Mouse (Mus musculus) megakaryocyte, embryonic 14.5 days (primary cell): ENCODE data around the gene Spout1.

Experiments
- FLI1 ChIP-seq: IDR thresholded peaks from 2 replicates; pipeline ENCODE4 v1.6.1; 2012; ENCODE audit warnings: low read length, inconsistent platforms, mixed read lengths
- GATA1 ChIP-seq: IDR thresholded peaks from 3 replicates; pipeline ENCODE4 v1.6.1; 2012; ENCODE audit warnings: mixed read lengths, low read length, inconsistent platforms, borderline replicate concordance

- TF ChIP-seq FLI1 (no peak), GATA1 (no peak)
These were observed 45.3 kb downstream of the Spout1 start for GRCm38 (mm10) chr2:30132801-30133612.
